Mouse (Mus musculus) liver, postnatal 0 days (tissue): ENCODE measurements around the gene Insr. TPM values are rescaled to one million over a fixed set of nuclear protein-coding genes. Genes with fewer than 3 reads are reported as not detected.
"Not testable (repeated sequence)": the region's sequence is repeated elsewhere in the genome, so short reads cannot be mapped to it uniquely, and the experiment has no call there.

Source experiments
- ATAC-seq: fragments of 200-750 bp; cut with Nextera tagmentation; 2 replicates; pipeline ENCODE4 v1.8.0; 2017; ENCODE audit warnings: mild to moderate bottlenecking, moderate library complexity
- DNase-seq: peaks from one replicate; pipeline ENCODE4 v3.0.0-alpha.2; 2016
- H3K27ac ChIP-seq: fragments of 300-500 bp; sonication (generic); 2 replicates; pipeline ENCODE4 v1.5.1; 2014; ENCODE audit warnings: antibody characterized with exemption, moderate library complexity, mild to moderate bottlenecking, low read depth
- H3K27me3 ChIP-seq: fragments of 300-500 bp; sonication (generic); 2 replicates; pipeline ENCODE4 v1.6.1; 2014; ENCODE audit warnings: low read length, control low read depth, mixed read lengths; ENCODE audit not compliant: insufficient read depth
- H3K36me3 ChIP-seq: fragments of 300-500 bp; sonication (generic); replicated peaks from 2 replicates; pipeline ENCODE4 v1.6.1; 2014; ENCODE audit warnings: mild to moderate bottlenecking, control low read depth, low read length, moderate library complexity, mixed read lengths; ENCODE audit not compliant: insufficient read depth
- H3K4me1 ChIP-seq: fragments of 300-500 bp; sonication (generic); 2 replicates; pipeline ENCODE4 v1.6.1; 2014; ENCODE audit warnings: antibody characterized with exemption, mild to moderate bottlenecking, control low read depth; ENCODE audit not compliant: insufficient read depth
- H3K4me2 ChIP-seq: fragments of 300-500 bp; sonication (generic); 2 replicates; pipeline ENCODE4 v1.6.1; 2014; ENCODE audit warnings: low read depth, mild to moderate bottlenecking, low read length, moderate library complexity, mixed read lengths
- H3K4me3 ChIP-seq: fragments of 300-500 bp; sonication (generic); 2 replicates; pipeline ENCODE4 v1.5.1; 2014; ENCODE audit warnings: low read depth, low read length
- H3K9ac ChIP-seq: fragments of 300-500 bp; sonication (generic); replicated peaks from 2 replicates; pipeline ENCODE4 v1.6.1; 2014; ENCODE audit warnings: mild to moderate bottlenecking, moderate library complexity
- H3K9me3 ChIP-seq: fragments of 300-500 bp; sonication (generic); 2 replicates; pipeline ENCODE4 v1.6.1; 2016; ENCODE audit warnings: mild to moderate bottlenecking, control low read depth, low read length, mixed read lengths
- CTCF ChIP-seq: sonication (generic); IDR thresholded peaks from 2 replicates; pipeline ENCODE4 v1.5.1; 2016; ENCODE audit warnings: antibody characterized with exemption, low read depth
- EP300 ChIP-seq: IDR thresholded peaks from 2 replicates; pipeline ENCODE4 v1.6.1; 2016; ENCODE audit warnings: antibody characterized with exemption, low read depth, mild to moderate bottlenecking
- WGBS: fragments of 180-500 bp; shearing (Covaris S2); extraction: QIAGEN DNeasy Blood & Tissue Kit; methylation state at CpG from one replicate; pipeline ENCODE4 v1.1.7; 2014; ENCODE audit not compliant: insufficient replicate concordance; 5-methylcytosine and 5-hydroxymethylcytosine counted together
- polyA plus RNA-seq: library from polyadenylated mRNA; unstranded; fragments of >200 nt; fragmentation: Nextera tagmentation; extraction: Ambion mirVana; gene quantifications from 2 replicates; pipeline ENCODE4 v1.2.1, GENCODE M21; 2015

The Insr gene
- polyA plus RNA-seq, 1 experiment from 2014 or later, result 28.9 TPM

DNA sequence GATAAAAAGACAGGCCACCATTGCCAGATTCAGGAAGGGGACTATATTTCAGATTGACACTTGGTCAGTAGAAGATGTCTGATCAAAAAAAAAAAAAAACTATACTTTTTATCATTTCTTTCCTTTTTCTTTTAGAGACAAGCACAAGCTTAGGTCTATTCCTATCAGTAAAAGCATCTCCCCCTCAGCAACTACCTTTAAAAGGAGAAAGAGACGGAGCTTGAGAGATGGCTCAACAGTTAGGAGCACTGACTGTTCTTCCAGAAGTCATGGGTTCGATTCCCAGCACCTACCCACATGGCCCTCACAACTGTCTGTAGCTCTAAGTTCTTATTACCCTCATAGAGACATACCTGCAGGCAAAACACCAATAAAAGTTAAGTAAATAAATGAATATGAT lies 34.9 kb upstream of the Insr start:
- whole genome bisulfite sequencing, result 65% methylated on average over 2 of the region's 2 CpGs

GRCm38 (mm10) chr8:3313843-3314242 lies 34.4 kb upstream of the Insr start:
- ATAC-seq, result peak; percentile 43
- WGBS, result 28% methylated on average over 3 of the region's 3 CpGs

More for the DNA sequence above, 34.9 kb upstream of the Insr start:
- no peak overlapping the region for H3K4me2 ChIP-seq
- H3K4me3 ChIP-seq, result no peak overlapping the region
- no peak overlapping the region for H3K9ac ChIP-seq
- no peaks in the 10 kb centered on the region for H3K9me3 ChIP-seq
- H3K36me3 ChIP-seq, result no peaks in the 10 kb centered on the region
- DNase-seq (no peak), ATAC-seq (no peak)
- no peak overlapping the region for H3K27ac ChIP-seq
- no peaks in the 10 kb centered on the region for H3K27me3 ChIP-seq
- TF ChIP-seq EP300 (no peak), CTCF (no peak)
- H3K4me1 ChIP-seq, result no peaks in the 10 kb centered on the region; the same call in 1 of the 2 replicates

DNA sequence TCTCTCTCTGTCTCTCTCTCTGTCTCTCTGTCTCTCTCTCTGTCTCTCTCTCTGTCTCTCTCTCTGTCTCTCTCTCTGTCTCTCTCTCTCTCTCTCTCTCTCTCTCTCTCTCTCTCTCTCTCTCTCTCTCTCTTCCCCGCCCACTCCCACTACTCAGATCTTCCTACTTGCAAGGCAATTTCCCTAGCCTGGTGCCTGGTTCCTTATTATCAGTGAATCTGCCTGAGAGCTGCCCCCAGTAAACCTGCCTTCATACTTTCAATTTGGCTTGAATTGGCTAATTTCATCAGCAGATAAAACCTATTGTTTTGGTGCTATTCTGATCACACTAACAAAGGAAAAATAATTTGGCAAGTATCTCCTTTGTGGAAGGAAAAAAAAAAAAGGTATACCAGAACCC lies 34.0 kb upstream of the Insr start:
- not testable (repeated sequence) for H3K36me3 ChIP-seq, DNase-seq, H3K9ac ChIP-seq, H3K4me2 ChIP-seq, H3K27ac ChIP-seq, H3K9me3 ChIP-seq, ATAC-seq, H3K27me3 ChIP-seq, H3K4me1 ChIP-seq, H3K4me3 ChIP-seq
- WGBS, result 69% methylated on average over 1 of the region's 1 CpGs

More at GRCm38 (mm10) chr8:3313843-3314242, 34.4 kb upstream of the Insr start:
- no peak overlapping the region for H3K4me2 ChIP-seq
- DNase-seq, result no peak
- no peaks in the 10 kb centered on the region for H3K36me3 ChIP-seq
- no peak overlapping the region for H3K9ac ChIP-seq
- H3K4me1 ChIP-seq, result no peaks in the 10 kb centered on the region; the same call in 1 of the 2 replicates
- no peak overlapping the region for H3K4me3 ChIP-seq
- no peaks in the 10 kb centered on the region for H3K27me3 ChIP-seq
- no peak for TF ChIP-seq CTCF
- no peak for TF ChIP-seq EP300
- no peak overlapping the region; the same call in 1 of the 2 replicates for H3K27ac ChIP-seq
- no peaks in the 10 kb centered on the region for H3K9me3 ChIP-seq

- Histone ChIP-seq H3K4me2 (no peak overlapping the region), H3K36me3 (no peaks in the 10 kb centered on the region), H3K9ac (no peak overlapping the region), H3K9me3 (no peaks in the 10 kb centered on the region), H3K27ac (no peak overlapping the region), H3K4me3 (no peak overlapping the region), H3K27me3 (no peaks in the 10 kb centered on the region), H3K4me1 (no peaks in the 10 kb centered on the region; the same call in 1 of the 2 replicates)
- DNase-seq, result no peak
- no peak for TF ChIP-seq CTCF
- peak; percentile 29; the same call in 1 of the 2 replicates for TF ChIP-seq EP300
- no peak for ATAC-seq
- 65% methylated on average over 4 of the region's 4 CpGs for WGBS
Measured at GRCm38 (mm10) chr8:3311482-3311881, 32.1 kb upstream of the Insr start.

- Histone ChIP-seq H3K27ac (no peak overlapping the region), H3K27me3 (no peaks in the 10 kb centered on the region), H3K4me1 (no peaks in the 10 kb centered on the region; the same call in 1 of the 2 replicates), H3K9me3 (no peaks in the 10 kb centered on the region), H3K4me3 (no peak overlapping the region), H3K4me2 (no peak overlapping the region), H3K36me3 (no peaks in the 10 kb centered on the region), H3K9ac (no peak overlapping the region)
- DNase-seq (no peak), ATAC-seq (no peak)
- TF ChIP-seq CTCF, result no peak
- no peak for TF ChIP-seq EP300
- WGBS, result 76% methylated on average over 11 of the region's 11 CpGs
Measured at GRCm38 (mm10) chr8:3309636-3310035, 30.2 kb upstream of the Insr start.

- peak overlapping the region; percentile 51 for H3K27ac ChIP-seq
- H3K9ac ChIP-seq, H3K4me3 ChIP-seq, H3K4me2 ChIP-seq, H3K27me3 ChIP-seq, ATAC-seq, H3K36me3 ChIP-seq, H3K9me3 ChIP-seq, DNase-seq, H3K4me1 ChIP-seq: not testable (repeated sequence)
- WGBS, result 63% methylated on average over 13 of the region's 13 CpGs
Measured at GRCm38 (mm10) chr8:3308205-3308800, 28.9 kb upstream of the Insr start.

GRCm38 (mm10) chr8:3302131-3302530 lies 22.7 kb upstream of the Insr start:
- Histone ChIP-seq H3K4me3 (no peak overlapping the region), H3K4me1 (no peaks in the 10 kb centered on the region), H3K27me3 (no peaks in the 10 kb centered on the region), H3K27ac (no peak overlapping the region), H3K36me3 (no peaks in the 10 kb centered on the region), H3K4me2 (no peak overlapping the region), H3K9ac (no peak overlapping the region), H3K9me3 (no peaks in the 10 kb centered on the region)
- no peak for DNase-seq
- TF ChIP-seq EP300 (no peak), CTCF (no peak)
- no peak for ATAC-seq
- WGBS, result 78% methylated on average over 2 of the region's 2 CpGs
